Mouse (Mus musculus) C2C12 (cell line): ENCODE results near the gene Lmntd1. TPM values are rescaled to one million over a fixed set of nuclear protein-coding genes. Genes with fewer than 3 reads are reported as not detected.

Experiments used
- H3K27me3 ChIP-seq: one replicate; pipeline ENCODE4 v1.6.1; 2011; ENCODE audit not compliant: control insufficient read depth, insufficient read depth, insufficient read length
- H3K36me3 ChIP-seq: one replicate; pipeline ENCODE4 v1.6.1; 2011; ENCODE audit not compliant: control insufficient read depth, insufficient read depth
- H3K4me3 ChIP-seq: one replicate; pipeline ENCODE4 v1.5.1; 2011; ENCODE audit warnings: mild to moderate bottlenecking, control low read depth; ENCODE audit not compliant: poor library complexity, insufficient read depth, severe bottlenecking
- H3K79me2 ChIP-seq: one replicate; pipeline ENCODE4 v1.6.1; 2011; ENCODE audit not compliant: control insufficient read depth, insufficient read depth
- H3K79me3 ChIP-seq: one replicate; pipeline ENCODE4 v1.6.1; 2011; ENCODE audit warnings: low read depth, control low read depth
- H3ac ChIP-seq: one replicate; pipeline ENCODE3; 2011; ENCODE audit warnings: low read depth; ENCODE audit not compliant: control insufficient read depth, insufficient read length
- CEBPB ChIP-seq: IDR thresholded peaks from one replicate; pipeline ENCODE4 v1.6.1; 2011; ENCODE audit warnings: low read depth, mild to moderate bottlenecking, control low read depth, moderate library complexity
- CTCF ChIP-seq: IDR thresholded peaks from one replicate; pipeline ENCODE4 v1.5.1; 2011; ENCODE audit not compliant: control insufficient read depth, insufficient read depth, insufficient read length
- FOSL1 ChIP-seq: IDR thresholded peaks from one replicate; pipeline ENCODE4 v1.8.0; 2011; ENCODE audit warnings: mild to moderate bottlenecking, low read length; ENCODE audit not compliant: poor library complexity, insufficient read depth, severe bottlenecking
- MAX ChIP-seq: IDR thresholded peaks from one replicate; pipeline ENCODE4 v1.6.1; 2011; ENCODE audit warnings: mild to moderate bottlenecking, control low read depth
- MYOD1 ChIP-seq: IDR thresholded peaks from one replicate; pipeline ENCODE4 v1.6.1; 2011; ENCODE audit warnings: low read depth; ENCODE audit not compliant: control insufficient read depth, insufficient read length
- MYOG ChIP-seq: IDR thresholded peaks from one replicate; pipeline ENCODE4 v1.6.1; 2011; ENCODE audit not compliant: control insufficient read depth, insufficient read length; ENCODE audit errors: extremely low read depth
- USF1 ChIP-seq: IDR thresholded peaks from one replicate; pipeline ENCODE4 v1.6.1; 2011; ENCODE audit warnings: low read depth, mild to moderate bottlenecking, control low read depth, moderate library complexity
- polyA plus RNA-seq: library from polyadenylated mRNA; unstranded; fragments of >200 nt; fragmentation: generic; extraction: Trizol; gene quantifications from one replicate; pipeline ENCODE4 v1.2.1, GENCODE M21; 2012; ENCODE audit warnings: missing spikeins

Lmntd1 gene
- polyA plus RNA-seq, 1 experiment: not detected

GRCm38 (mm10) chr6:145320156-145320555 lies 294.0 kb downstream of the Lmntd1 start:
- no peaks in the 10 kb centered on the region for H3K79me2 ChIP-seq
- no peak for TF ChIP-seq CEBPB
- TF ChIP-seq MYOG: no peak
- no peak for TF ChIP-seq MAX
- TF ChIP-seq FOSL1: no peak
- no peak for TF ChIP-seq CTCF
- TF ChIP-seq USF1: no peak
- TF ChIP-seq MYOD1: no peak
- H3K4me3 ChIP-seq: no peak overlapping the region
- H3K36me3 ChIP-seq: no peaks in the 10 kb centered on the region
- H3ac ChIP-seq: no peak overlapping the region
- H3K79me3 ChIP-seq: no peaks in the 10 kb centered on the region
- H3K27me3 ChIP-seq: no peaks in the 10 kb centered on the region

Other genes starting within 250 kb of the Lmntd1 start
- gene Tuba3b, start 1.4 kb upstream of the Lmntd1 start, polyA plus RNA-seq: 0.06 TPM
- gene Rassf8, start 132.4 kb upstream of the Lmntd1 start, polyA plus RNA-seq: 7.3 TPM